Mouse (Mus musculus) forebrain, embryonic 15.5 days (tissue): ENCODE measurements around the gene Cfap43. TPM values are rescaled to one million over a fixed set of nuclear protein-coding genes. Genes with fewer than 3 reads are reported as not detected.
"Not testable (repeated sequence)": the region's sequence is repeated elsewhere in the genome, so short reads cannot be mapped to it uniquely, and the experiment has no call there.

Source experiments
- ATAC-seq: fragments of 200-750 bp; cut with Nextera tagmentation; replicated peaks from 2 replicates; pipeline ENCODE4 v1.8.0; 2017; ENCODE audit warnings: mild to moderate bottlenecking, moderate TSS enrichment, moderate library complexity
- H3K27ac ChIP-seq: fragments of 300-500 bp; sonication (generic); replicated peaks from 2 replicates; pipeline ENCODE4 v1.5.1; 2015; ENCODE audit warnings: mild to moderate bottlenecking, inconsistent platforms
- H3K27me3 ChIP-seq: fragments of 300-500 bp; sonication (generic); 2 replicates; pipeline ENCODE4 v1.6.1; 2015; ENCODE audit warnings: inconsistent platforms
- H3K36me3 ChIP-seq: fragments of 300-500 bp; sonication (generic); 2 replicates; pipeline ENCODE4 v1.6.1; 2015; ENCODE audit warnings: mild to moderate bottlenecking, inconsistent platforms
- H3K4me1 ChIP-seq: fragments of 300-500 bp; sonication (generic); 2 replicates; pipeline ENCODE4 v1.6.1; 2015; ENCODE audit warnings: inconsistent platforms
- H3K4me2 ChIP-seq: fragments of 300-500 bp; sonication (generic); replicated peaks from 2 replicates; pipeline ENCODE4 v1.6.1; 2015; ENCODE audit warnings: mild to moderate bottlenecking, inconsistent platforms
- H3K4me3 ChIP-seq: fragments of 300-500 bp; sonication (generic); 2 replicates; pipeline ENCODE4 v1.5.1; 2015; ENCODE audit warnings: mild to moderate bottlenecking, inconsistent platforms
- H3K9ac ChIP-seq: fragments of 300-500 bp; sonication (generic); replicated peaks from 2 replicates; pipeline ENCODE4 v1.6.1; 2015; ENCODE audit warnings: mild to moderate bottlenecking, inconsistent platforms
- H3K9me3 ChIP-seq: fragments of 300-500 bp; sonication (generic); 2 replicates; pipeline ENCODE4 v1.6.1; 2016; ENCODE audit warnings: inconsistent platforms
- WGBS: fragments of 180-500 bp; shearing (Covaris S2); methylation state at CpG from one replicate; pipeline ENCODE4 v1.1.7; 2015; ENCODE audit warnings: mixed read lengths; 5-methylcytosine and 5-hydroxymethylcytosine counted together
- polyA plus RNA-seq: library from polyadenylated mRNA; unstranded; fragments of >200 nt; fragmentation: Nextera tagmentation; extraction: Ambion mirVana; gene quantifications from 2 replicates; pipeline ENCODE4 v1.2.1, GENCODE M21; 2015

Gene Cfap43
- polyA plus RNA-seq, 1 experiment from 2014 or later: 2.6 TPM

DNA sequence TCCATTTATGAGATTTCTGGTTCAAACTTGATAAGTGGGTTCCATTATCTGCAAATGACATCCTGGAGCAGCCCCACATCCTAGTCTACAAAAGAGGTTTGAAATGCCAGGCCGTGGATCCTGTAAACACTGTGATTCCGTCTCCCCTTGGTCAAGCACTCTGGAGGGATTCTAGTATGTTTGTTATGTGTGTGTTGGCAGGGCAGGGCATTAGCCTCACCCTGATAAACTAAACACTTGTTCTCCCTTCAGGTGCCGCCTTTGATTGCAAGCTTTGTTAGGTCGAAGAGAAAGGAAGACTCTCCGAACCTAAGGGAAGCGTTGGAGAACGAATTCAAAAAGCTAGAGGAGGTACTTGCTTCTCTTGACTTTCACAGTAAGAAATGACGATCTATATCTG, 59.9 kb downstream of the Cfap43 start:
- H3K9me3 ChIP-seq: no peaks in the 10 kb centered on the region
- peaks cover 13% of the 10 kb centered on the region for H3K4me1 ChIP-seq
- H3K4me3 ChIP-seq: no peak overlapping the region
- 95% methylated on average over 8 of the region's 8 CpGs for WGBS
- H3K9ac ChIP-seq: no peak overlapping the region
- H3K27ac ChIP-seq: no peak overlapping the region
- peaks cover 4% of the 10 kb centered on the region; the same call in 1 of the 2 replicates for H3K36me3 ChIP-seq
- H3K27me3 ChIP-seq: no peaks in the 10 kb centered on the region
- no peak overlapping the region for H3K4me2 ChIP-seq
- ATAC-seq: no peak

DNA sequence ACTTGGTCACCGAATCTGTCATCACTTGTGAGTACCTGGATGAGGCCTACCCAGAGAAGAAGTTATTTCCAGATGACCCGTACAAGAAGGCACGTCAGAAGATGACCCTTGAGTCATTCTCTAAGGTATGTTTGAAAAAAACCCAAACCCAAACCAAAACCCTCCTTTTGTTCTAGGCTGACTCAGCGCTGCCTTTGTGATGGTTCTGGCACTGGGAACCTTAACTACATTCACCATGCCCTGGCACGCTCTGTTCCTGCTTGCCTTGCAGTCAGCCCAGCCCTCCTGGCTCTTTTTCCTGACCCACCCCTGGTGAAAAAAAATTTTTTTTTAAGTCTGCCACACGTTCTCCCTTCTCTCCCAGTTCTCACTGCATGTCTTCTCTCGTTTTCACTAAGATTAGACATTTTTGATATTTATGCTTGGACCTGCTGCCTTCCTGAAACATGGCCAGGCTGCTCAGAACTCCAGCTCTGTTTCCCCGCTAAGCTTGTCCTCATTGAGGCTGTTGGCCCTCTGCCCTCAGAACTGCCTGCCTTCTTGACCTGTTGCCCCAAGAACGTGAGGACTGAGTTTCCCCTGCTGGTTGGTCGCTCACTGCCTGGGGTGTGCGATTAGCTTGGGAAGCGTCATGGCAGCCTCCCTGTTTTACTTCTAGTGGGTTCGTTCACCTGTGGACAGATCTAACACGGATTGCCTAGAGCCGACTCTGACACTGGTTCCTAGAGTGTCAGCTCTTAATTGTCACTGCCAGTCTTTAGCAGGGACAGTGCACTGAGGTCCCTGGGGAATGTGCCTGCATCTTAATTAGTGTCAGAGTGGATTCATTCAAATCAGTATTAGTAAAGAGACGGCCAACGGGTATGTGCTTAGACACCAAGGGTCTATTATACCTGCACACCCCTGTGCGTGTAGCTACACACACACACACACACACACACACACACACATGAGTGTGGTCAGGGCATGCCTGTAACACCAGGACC, 60.8 kb downstream of the Cfap43 start:
- no peaks in the 10 kb centered on the region for H3K27me3 ChIP-seq
- no peak for ATAC-seq
- peaks cover 4% of the 10 kb centered on the region; the same call in 1 of the 2 replicates for H3K36me3 ChIP-seq
- no peak overlapping the region for H3K4me2 ChIP-seq
- H3K9ac ChIP-seq: no peak overlapping the region
- H3K4me3 ChIP-seq: no peak overlapping the region
- H3K9me3 ChIP-seq: no peaks in the 10 kb centered on the region
- H3K4me1 ChIP-seq: peaks cover 15% of the 10 kb centered on the region
- 82% methylated on average over 18 of the region's 18 CpGs for WGBS
- H3K27ac ChIP-seq: no peak overlapping the region

DNA sequence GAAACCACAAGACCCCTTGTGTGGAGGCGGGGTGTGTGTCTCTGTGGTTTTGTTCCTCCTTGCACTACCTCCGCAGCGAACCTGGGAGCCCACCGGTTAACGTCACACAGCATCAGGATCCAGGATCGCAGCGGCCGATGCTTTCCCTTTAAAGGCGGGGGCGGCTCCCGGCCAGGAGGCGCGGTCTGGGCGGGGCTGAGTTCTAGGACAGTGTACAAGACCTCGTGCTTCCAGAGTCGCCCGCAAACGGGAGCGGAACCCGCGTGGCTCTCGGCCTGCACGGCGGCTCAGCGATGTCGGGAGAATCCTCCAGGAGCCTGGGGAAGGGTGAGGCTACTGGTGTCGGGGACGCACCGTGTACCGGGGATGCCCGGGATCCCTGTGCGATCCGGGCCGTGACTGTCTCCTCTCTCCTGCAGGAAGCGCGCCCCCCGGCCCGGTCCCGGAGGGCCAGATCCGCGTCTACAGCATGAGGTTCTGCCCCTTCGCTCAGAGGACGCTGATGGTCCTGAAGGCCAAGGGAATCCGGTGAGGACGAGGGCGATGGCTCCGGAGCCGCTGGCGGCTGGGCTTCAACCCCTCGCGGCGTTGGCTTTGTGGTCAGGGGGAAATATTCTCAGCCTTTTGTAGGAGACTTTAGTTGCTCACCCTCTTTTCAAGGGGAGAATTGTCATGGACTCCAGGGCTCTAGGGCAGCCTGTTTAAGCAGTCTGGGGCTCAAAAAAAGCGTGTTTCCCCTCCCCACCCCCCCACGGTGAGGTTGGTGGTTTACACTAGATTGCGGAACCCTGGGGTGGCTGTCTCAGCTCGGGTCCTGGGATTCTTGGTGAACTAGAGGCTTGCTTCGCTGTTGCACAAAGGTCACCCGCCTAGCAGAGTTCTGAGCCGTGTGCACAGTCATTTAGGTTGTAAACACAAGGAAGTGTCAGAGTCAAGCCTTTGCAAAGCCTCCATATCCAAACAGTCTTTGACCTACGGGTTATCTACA, 64.0 kb downstream of the Cfap43 start, which contains the start of gene Gsto1:
Gene Gsto1 (plus strand): TSS at position 175 of the 988 bp plus-strand sequence.
- H3K9ac ChIP-seq: peak within 1 kb of the TSS; percentile 81
- 0 out of 2 replicates have a peak, but pooled peaks cover 3% of the 10 kb centered on the region for H3K27me3 ChIP-seq
- H3K36me3 ChIP-seq: peaks cover 4% of the 10 kb centered on the region; the same call in 1 of the 2 replicates
- ATAC-seq: peak; percentile 97
- H3K27ac ChIP-seq: no peak within 1 kb of the TSS
- under 1% methylated on average over 60 of the region's 60 CpGs for WGBS
- peak within 1 kb of the TSS; percentile 70 for H3K4me3 ChIP-seq
- H3K9me3 ChIP-seq: no peaks in the 10 kb centered on the region
- H3K4me2 ChIP-seq: peak within 1 kb of the TSS; percentile 99
- H3K4me1 ChIP-seq: peaks cover 15% of the 10 kb centered on the region

DNA sequence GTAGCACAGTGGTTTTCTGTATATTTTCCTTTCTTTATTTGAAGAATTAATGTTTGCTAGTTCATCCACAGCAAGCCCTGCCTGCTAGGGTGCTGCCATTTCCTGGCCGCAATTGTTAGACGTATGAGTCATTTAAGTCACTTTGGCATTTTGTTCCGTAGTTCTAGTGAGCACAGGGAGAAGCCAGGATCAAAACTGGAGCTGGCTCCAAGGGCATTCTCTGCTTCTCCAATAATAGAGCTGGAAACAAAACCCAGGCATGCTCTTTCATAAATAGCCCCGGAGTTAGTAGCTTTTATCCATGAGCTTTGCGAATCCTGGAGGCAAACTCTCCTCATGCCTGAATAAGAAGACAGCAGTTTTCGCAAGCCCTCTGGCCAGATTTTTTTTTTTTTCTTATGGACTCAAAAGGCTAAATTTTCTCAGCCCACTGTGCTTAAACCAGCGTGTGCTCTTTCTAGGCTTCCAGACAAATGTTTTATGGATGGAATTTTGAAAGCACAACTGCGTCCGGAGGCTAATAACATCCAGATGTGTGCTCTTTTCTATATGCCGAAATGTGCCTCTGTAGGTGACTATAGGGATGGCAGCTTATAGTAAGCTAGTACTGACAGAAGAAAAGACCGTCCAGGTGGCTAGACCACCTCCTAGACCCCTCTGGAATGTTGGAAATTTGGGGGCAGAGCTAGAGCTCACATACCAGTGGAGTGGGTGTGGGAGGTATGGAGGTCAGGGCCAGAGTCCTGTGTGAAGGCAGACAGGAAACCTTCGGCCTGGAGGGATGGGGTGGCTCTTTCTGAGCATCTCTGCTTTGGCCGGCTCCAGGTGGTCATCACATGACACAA, 64.9 kb downstream of the Cfap43 start:
- 20% methylated on average over 13 of the region's 13 CpGs for WGBS
- no peaks in the 10 kb centered on the region for H3K36me3 ChIP-seq
- H3K4me2 ChIP-seq: peak overlapping the region; percentile 99
- peaks cover 15% of the 10 kb centered on the region for H3K4me1 ChIP-seq
- H3K9ac ChIP-seq: peak overlapping the region; percentile 81
- H3K9me3 ChIP-seq: no peaks in the 10 kb centered on the region
- ATAC-seq: peak; percentile 72
- H3K27me3 ChIP-seq: 0 out of 2 replicates have a peak, but pooled peaks cover 3% of the 10 kb centered on the region
- H3K4me3 ChIP-seq: peak overlapping the region; percentile 70
- no peak overlapping the region for H3K27ac ChIP-seq

DNA sequence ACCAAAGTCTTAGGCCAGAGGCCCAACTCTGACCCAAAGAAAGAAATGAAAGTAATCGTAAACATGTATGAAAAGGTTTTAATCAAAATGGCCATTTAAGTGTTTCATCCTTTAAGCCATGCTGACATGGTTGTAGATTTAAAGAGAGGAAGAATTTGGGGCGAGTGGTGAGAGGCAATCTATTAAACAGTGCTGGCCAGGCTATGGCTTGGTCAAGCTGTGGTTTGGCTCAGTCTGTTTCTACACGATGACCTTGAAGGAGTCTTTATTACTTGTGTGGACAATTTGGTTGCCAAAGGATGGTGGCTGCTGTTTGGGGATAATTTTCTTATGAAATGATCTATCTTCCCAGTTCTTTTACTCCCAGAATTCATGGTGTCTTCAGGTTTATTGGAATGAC, 66.0 kb downstream of the Cfap43 start:
- no peak for ATAC-seq
- Histone ChIP-seq H3K36me3 (no peaks in the 10 kb centered on the region), H3K27me3 (0 out of 2 replicates have a peak, but pooled peaks cover 3% of the 10 kb centered on the region), H3K9me3 (no peaks in the 10 kb centered on the region), H3K4me3 (no peak overlapping the region), H3K4me2 (no peak overlapping the region), H3K4me1 (peaks cover 15% of the 10 kb centered on the region), H3K27ac (no peak overlapping the region), H3K9ac (no peak overlapping the region)
- WGBS: 89% methylated on average over 3 of the region's 3 CpGs

DNA sequence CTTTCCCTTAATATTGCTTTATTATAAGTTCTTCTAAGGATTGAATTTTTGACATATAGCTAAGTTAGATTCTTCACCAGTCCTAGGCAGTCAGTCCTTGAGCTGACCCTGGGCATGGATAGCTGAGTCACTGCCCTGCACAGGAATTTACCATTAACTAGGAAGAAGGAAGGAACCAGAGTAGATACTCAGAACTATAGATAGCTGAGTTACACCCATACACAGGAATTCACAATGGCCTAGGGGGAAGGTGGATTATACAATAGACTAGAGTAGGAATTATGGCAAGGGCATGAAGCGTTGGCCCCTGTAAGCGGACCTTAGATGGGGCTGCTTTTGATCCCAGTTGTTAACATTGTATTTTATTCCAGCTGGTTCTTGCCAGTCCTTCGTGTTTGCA, 67.0 kb downstream of the Cfap43 start:
- H3K27me3 ChIP-seq, H3K36me3 ChIP-seq, H3K27ac ChIP-seq, H3K4me2 ChIP-seq, H3K9ac ChIP-seq, H3K9me3 ChIP-seq, ATAC-seq, H3K4me3 ChIP-seq: not testable (repeated sequence)
- H3K4me1 ChIP-seq: peaks cover 15% of the 10 kb centered on the region
- 86% methylated on average over 3 of the region's 3 CpGs for WGBS

DNA sequence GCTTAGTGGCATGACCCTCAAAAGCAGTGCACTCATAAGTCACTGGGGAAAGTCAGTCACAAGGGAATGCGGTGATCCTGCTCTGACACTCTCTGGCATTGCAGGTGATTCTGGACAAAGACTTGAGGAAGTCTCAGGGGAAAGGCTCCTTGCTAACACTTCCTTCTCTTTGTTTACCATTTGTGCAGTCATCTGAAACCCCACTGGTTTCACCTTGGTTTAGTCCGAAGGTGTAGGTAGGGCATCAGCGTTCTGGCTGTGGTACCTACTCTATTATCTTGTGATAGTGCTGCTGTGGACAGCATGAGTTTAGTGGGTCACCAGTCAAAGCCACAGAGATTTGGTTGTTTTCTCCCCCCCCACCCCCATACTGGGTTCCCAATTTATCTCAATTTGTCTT, 69.4 kb downstream of the Cfap43 start:
- no peak for ATAC-seq
- WGBS: 91% methylated on average over 3 of the region's 3 CpGs

DNA sequence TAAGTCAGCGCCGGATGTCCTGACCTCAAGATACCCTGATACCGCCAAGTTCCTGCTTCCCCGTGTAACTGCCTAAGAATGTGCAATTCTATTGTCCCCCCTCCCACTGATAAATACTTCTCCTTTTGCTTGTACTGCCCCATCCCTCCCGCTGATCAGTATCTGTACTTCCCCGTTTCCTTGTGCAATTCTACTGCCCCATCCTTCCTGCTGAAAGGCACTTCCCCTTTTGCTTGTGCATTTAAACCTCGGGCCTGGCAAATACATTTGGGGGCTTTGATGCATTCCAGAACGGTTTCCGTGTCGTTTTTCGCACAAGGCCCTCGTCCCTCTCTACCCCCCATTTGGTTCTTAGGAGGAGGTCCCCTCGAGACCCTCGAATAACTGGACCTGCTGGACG, 77.9 kb downstream of the Cfap43 start:
- H3K27ac ChIP-seq, H3K36me3 ChIP-seq, H3K4me1 ChIP-seq, H3K4me2 ChIP-seq, H3K9me3 ChIP-seq, ATAC-seq, H3K27me3 ChIP-seq, H3K4me3 ChIP-seq, H3K9ac ChIP-seq: not testable (repeated sequence)
- 91% methylated on average over 15 of the region's 15 CpGs for WGBS

More for the DNA sequence above, 69.4 kb downstream of the Cfap43 start:
- Histone ChIP-seq H3K4me1 (peaks cover 7% of the 10 kb centered on the region), H3K4me2 (no peak overlapping the region), H3K27ac (no peak overlapping the region), H3K9me3 (no peaks in the 10 kb centered on the region), H3K27me3 (0 out of 2 replicates have a peak, but pooled peaks cover 3% of the 10 kb centered on the region), H3K36me3 (no peaks in the 10 kb centered on the region), H3K4me3 (no peak overlapping the region), H3K9ac (no peak overlapping the region)

DNA sequence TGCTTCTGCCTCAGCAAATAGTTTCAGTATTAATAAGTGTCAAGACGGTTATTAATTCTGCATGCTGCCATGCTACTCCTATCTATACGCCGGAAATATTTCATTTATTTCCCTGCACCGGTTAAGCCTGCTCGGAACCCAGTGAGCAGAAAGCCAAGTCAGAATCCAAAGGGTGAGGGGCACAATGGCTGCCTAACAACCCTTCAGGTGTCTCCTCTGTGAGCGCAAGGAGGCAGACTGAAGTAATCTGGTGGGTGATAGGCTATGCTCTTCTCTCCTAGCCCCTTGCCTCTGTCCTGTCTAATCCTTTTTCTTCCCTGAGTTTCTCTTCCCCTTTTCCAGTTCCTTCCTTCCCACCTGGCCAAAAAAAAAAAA, 81.6 kb downstream of the Cfap43 start:
- no peaks in the 10 kb centered on the region for H3K9me3 ChIP-seq
- 0% methylated on average over 6 of the region's 6 CpGs for WGBS
- ATAC-seq: peak; percentile 69
- no peaks in the 10 kb centered on the region for H3K27me3 ChIP-seq
- H3K36me3 ChIP-seq: no peaks in the 10 kb centered on the region
- H3K4me2 ChIP-seq: peak overlapping the region; percentile 92
- H3K9ac ChIP-seq: peak overlapping the region; percentile 48
- H3K4me3 ChIP-seq: peak overlapping the region; percentile 52
- H3K4me1 ChIP-seq: peaks cover 8% of the 10 kb centered on the region; the same call in 1 of the 2 replicates
- H3K27ac ChIP-seq: no peak overlapping the region

DNA sequence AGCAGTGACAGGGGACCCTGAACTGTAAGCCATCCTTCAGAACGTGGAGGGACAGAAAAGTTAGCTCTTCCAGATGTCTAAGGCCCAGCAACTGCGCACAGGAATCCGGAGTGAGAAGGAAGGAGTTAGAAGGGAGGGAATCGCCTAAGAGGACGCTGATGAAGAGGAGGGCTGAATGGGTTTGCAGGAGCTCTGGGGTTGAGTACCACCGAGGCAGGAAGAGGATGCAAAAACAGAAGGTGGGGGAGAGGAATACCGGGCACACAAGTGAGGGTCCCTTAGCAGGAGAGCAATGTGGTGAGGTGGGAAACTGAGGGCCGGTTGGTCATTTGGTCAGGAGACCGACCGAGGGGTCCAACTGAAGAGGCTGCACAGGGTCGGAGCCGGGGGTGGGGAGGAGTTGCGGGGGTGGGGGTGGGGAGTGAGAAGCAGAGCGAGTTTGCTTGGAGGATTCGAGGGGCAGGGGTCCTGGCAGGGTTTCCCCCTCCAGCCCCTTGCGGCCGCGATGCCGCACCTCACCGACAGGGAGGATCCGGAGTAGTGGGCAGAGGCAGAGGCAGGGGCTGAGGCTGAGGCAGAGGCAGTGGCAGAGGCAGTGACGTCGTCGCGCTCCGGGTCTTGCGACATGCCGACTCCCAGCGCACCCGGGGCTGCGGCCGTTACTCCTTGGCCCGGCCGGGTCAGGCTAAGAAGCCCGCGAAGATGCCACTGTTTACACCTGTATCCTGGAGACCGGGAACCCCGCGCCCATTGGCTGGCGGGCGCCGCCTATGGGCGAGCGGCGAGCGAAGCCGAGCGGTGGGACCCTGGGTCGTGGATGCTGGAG, 82.2 kb downstream of the Cfap43 start:
- WGBS: 4% methylated on average over 49 of the region's 49 CpGs
- H3K27ac ChIP-seq: no peak overlapping the region

More for the DNA sequence above, 82.2 kb downstream of the Cfap43 start:
- Histone ChIP-seq H3K4me3 (peak overlapping the region; percentile 52), H3K9me3 (no peaks in the 10 kb centered on the region), H3K4me1 (peaks cover 8% of the 10 kb centered on the region; the same call in 1 of the 2 replicates), H3K9ac (peak overlapping the region; percentile 48), H3K36me3 (no peaks in the 10 kb centered on the region), H3K27me3 (no peaks in the 10 kb centered on the region), H3K4me2 (peak overlapping the region; percentile 92)
- peak; percentile 97 for ATAC-seq
